8 mouse cellular contexts compared by ENCODE assay signal in genomic region chr4:133087835-133088234, GRCm38 (mm10). TPM values are rescaled to one million over a fixed set of nuclear protein-coding genes. Genes with fewer than 3 reads are reported as not detected.
DNase-seq lines count a peak whose midpoint lies in the region; ATAC-seq and TF ChIP-seq lines count a peak whose summit lies in the region.

No protein-coding gene starts in this region.

- no peaks in the 10 kb centered on the region for H3K79me2 ChIP-seq in myocyte (ENCODE audit: control insufficient read depth, insufficient read depth)

- H3K27ac ChIP-seq in hindbrain, embryonic 13.5 days, result no peak overlapping the region
- H3K27ac ChIP-seq in hindbrain, embryonic 14.5 days, result no peak overlapping the region
- H3K27ac ChIP-seq in embryonic facial prominence, embryonic 15.5 days (replicated peaks), result peak overlapping the region; percentile 87
- H3K27ac ChIP-seq in intestine, embryonic 15.5 days, result peak overlapping the region; percentile 87

- H3K4me3 ChIP-seq in hindbrain, embryonic 13.5 days, result no peak overlapping the region
- H3K4me3 ChIP-seq in hindbrain, embryonic 14.5 days (replicated peaks; ENCODE audit: low read length), result no peak overlapping the region
- H3K4me3 ChIP-seq in embryonic facial prominence, embryonic 15.5 days (replicated peaks), result no peak overlapping the region
- no peak overlapping the region for H3K4me3 ChIP-seq in intestine, embryonic 15.5 days (replicated peaks)
- H3K4me3 ChIP-seq in myocyte, result no peak overlapping the region

- DNase-seq in hindbrain, embryonic 14.5 days (ENCODE audit: low spot score), result no peak
- DNase-seq in layer of hippocampus, postnatal 25 days (ENCODE audit: extremely low spot score in 1 of 2, low spot score in 1 of 2), result no peak
- DNase-seq in layer of hippocampus, adult 8-10 months (ENCODE audit: low spot score in 2 of 2), result no peak
- no peak for DNase-seq in urinary bladder, postnatal 36 days (ENCODE audit: low spot score in 2 of 2)

- no peak overlapping the region for H3ac ChIP-seq in myocyte (ENCODE audit: control insufficient read depth, insufficient read length)

- WGBS in hindbrain, embryonic 13.5 days, result 46% methylated on average over 8 of the region's 8 CpGs
- WGBS in hindbrain, embryonic 14.5 days, result 31% methylated on average over 8 of the region's 8 CpGs
- 19% methylated on average over 8 of the region's 8 CpGs for WGBS in embryonic facial prominence, embryonic 15.5 days
- 18% methylated on average over 8 of the region's 8 CpGs for WGBS in intestine, embryonic 15.5 days

- no peak for ATAC-seq in hindbrain, embryonic 13.5 days (ENCODE audit: low FRiP score)
- no peak for ATAC-seq in hindbrain, embryonic 14.5 days (ENCODE audit: low FRiP score)
- ATAC-seq in embryonic facial prominence, embryonic 15.5 days (ENCODE audit: insufficient number of reproducible peaks, low FRiP score, low TSS enrichment, low read depth), result no peak
- ATAC-seq in intestine, embryonic 15.5 days, result no peak; the same call in 1 of the 2 replicates

- no peak overlapping the region for H3K4me2 ChIP-seq in hindbrain, embryonic 13.5 days
- no peak overlapping the region for H3K4me2 ChIP-seq in hindbrain, embryonic 14.5 days (replicated peaks)
- no peak overlapping the region; the same call in 1 of the 2 replicates for H3K4me2 ChIP-seq in embryonic facial prominence, embryonic 15.5 days (replicated peaks)
- peak overlapping the region; percentile 28 for H3K4me2 ChIP-seq in intestine, embryonic 15.5 days (replicated peaks)
- H3K4me2 ChIP-seq in myocyte (ENCODE audit: low read depth), result peak overlapping the region; percentile 9

- peak overlapping the region; percentile 29 for H3K9ac ChIP-seq in hindbrain, embryonic 13.5 days
- H3K9ac ChIP-seq in hindbrain, embryonic 14.5 days, result no peak overlapping the region
- H3K9ac ChIP-seq in embryonic facial prominence, embryonic 15.5 days, result no peak overlapping the region
- peak overlapping the region; percentile 12; the same call in 1 of the 2 replicates for H3K9ac ChIP-seq in intestine, embryonic 15.5 days

- H3K36me3 ChIP-seq in hindbrain, embryonic 13.5 days, result no peaks in the 10 kb centered on the region
- no peaks in the 10 kb centered on the region for H3K36me3 ChIP-seq in hindbrain, embryonic 14.5 days (replicated peaks; ENCODE audit: control insufficient read depth, insufficient read depth)
- H3K36me3 ChIP-seq in embryonic facial prominence, embryonic 15.5 days, result no peaks in the 10 kb centered on the region
- H3K36me3 ChIP-seq in intestine, embryonic 15.5 days, result no peaks in the 10 kb centered on the region
- H3K36me3 ChIP-seq in myocyte (ENCODE audit: control insufficient read depth, insufficient read depth), result no peaks in the 10 kb centered on the region

- H3K27me3 ChIP-seq in hindbrain, embryonic 13.5 days, result no peaks in the 10 kb centered on the region
- H3K27me3 ChIP-seq in hindbrain, embryonic 14.5 days (ENCODE audit: control insufficient read depth, insufficient read depth, low read length), result no peaks in the 10 kb centered on the region
- H3K27me3 ChIP-seq in embryonic facial prominence, embryonic 15.5 days, result no peaks in the 10 kb centered on the region
- H3K27me3 ChIP-seq in intestine, embryonic 15.5 days (replicated peaks), result no peaks in the 10 kb centered on the region
- no peaks in the 10 kb centered on the region for H3K27me3 ChIP-seq in myocyte (ENCODE audit: control insufficient read depth, insufficient read depth, insufficient read length)

- TF ChIP-seq POLR2A in myocyte (IDR thresholded peaks at IDR 0.05; ENCODE audit: insufficient read length, low read depth), result no peak

- peaks cover 77% of the 10 kb centered on the region for H3K4me1 ChIP-seq in hindbrain, embryonic 13.5 days (replicated peaks)
- H3K4me1 ChIP-seq in hindbrain, embryonic 14.5 days (replicated peaks; ENCODE audit: control insufficient read depth, insufficient read depth, low read length), result peaks cover 53% of the 10 kb centered on the region
- H3K4me1 ChIP-seq in embryonic facial prominence, embryonic 15.5 days, result peaks cover 87% of the 10 kb centered on the region
- peaks cover 80% of the 10 kb centered on the region for H3K4me1 ChIP-seq in intestine, embryonic 15.5 days (replicated peaks)

- no peaks in the 10 kb centered on the region for H3K9me3 ChIP-seq in hindbrain, embryonic 13.5 days
- H3K9me3 ChIP-seq in hindbrain, embryonic 14.5 days (ENCODE audit: control insufficient read depth, low read length), result no peaks in the 10 kb centered on the region
- no peaks in the 10 kb centered on the region for H3K9me3 ChIP-seq in embryonic facial prominence, embryonic 15.5 days (replicated peaks)
- no peaks in the 10 kb centered on the region for H3K9me3 ChIP-seq in intestine, embryonic 15.5 days

TF ChIP-seq in myocyte, 11 proteins besides CTCF, POLR2A, EP300 and RAD21:
- no peak for TF ChIP-seq SRF (IDR thresholded peaks at IDR 0.05; ENCODE audit: control insufficient read depth, insufficient read length, low read depth)
- TF ChIP-seq TCF12 (IDR thresholded peaks at IDR 0.05; ENCODE audit: insufficient read depth, poor library complexity, severe bottlenecking), result no peak
- TF ChIP-seq TCF3 (IDR thresholded peaks at IDR 0.05; ENCODE audit: insufficient read length, low read depth), result no peak
- TF ChIP-seq POLR2AphosphoS2 (IDR thresholded peaks at IDR 0.05; ENCODE audit: insufficient read length, low read depth), result peak; percentile 73
- no peak for TF ChIP-seq CEBPB (IDR thresholded peaks at IDR 0.05; ENCODE audit: insufficient read depth, poor library complexity, severe bottlenecking)
- no peak for TF ChIP-seq E2F4 (IDR thresholded peaks at IDR 0.05; ENCODE audit: insufficient read depth)
- no peak for TF ChIP-seq MYOG (IDR thresholded peaks at IDR 0.05; ENCODE audit: control insufficient read depth in 1 of 3, insufficient read depth in 1 of 3, insufficient read length in 2 of 3, low read depth in 2 of 3)
- TF ChIP-seq REST (IDR thresholded peaks at IDR 0.05; ENCODE audit: insufficient read depth, insufficient read length), result no peak
- no peak for TF ChIP-seq USF1 (IDR thresholded peaks at IDR 0.05; ENCODE audit: low read depth)
- TF ChIP-seq MAX (IDR thresholded peaks at IDR 0.05; ENCODE audit: low read depth), result no peak
- TF ChIP-seq MYOD1 (IDR thresholded peaks at IDR 0.05; ENCODE audit: control insufficient read depth in 1 of 3, insufficient read length in 2 of 3, low read depth in 2 of 3), result peak in 1 of 3 experiments; percentile 20

RNA-seq across cellular contexts. Expression of gene Wasf2, which starts 42.5 kb away (rescaled TPM):
- 33.3 and 35.4 TPM in 2 replicates for polyA plus RNA-seq in hindbrain, embryonic 13.5 days (2015; fragmentation: Nextera tagmentation; extraction: Ambion mirVana)
- 21.0 and 23.9 TPM in 2 replicates for polyA plus RNA-seq in hindbrain, embryonic 14.5 days (2014; fragmentation: Nextera tagmentation; extraction: Ambion mirVana)
- 116 and 118 TPM in 2 replicates for polyA plus RNA-seq in embryonic facial prominence, embryonic 15.5 days (2015; fragmentation: Nextera tagmentation; extraction: Ambion mirVana)
- polyA plus RNA-seq in intestine, embryonic 15.5 days (2015; fragmentation: Nextera tagmentation; extraction: Ambion mirVana), result 92.5 and 115 TPM in 2 replicates
- polyA plus RNA-seq in myocyte (2012; fragmentation: generic; extraction: Trizol), result 62.0 TPM
- 10 to 100 TPM; 28.9 to 32.8 TPM for total RNA-seq in layer of hippocampus, postnatal 25 days (2021)
- 10 to 100 TPM; 35.7 to 48.2 (median 46.7) TPM for total RNA-seq in layer of hippocampus, adult 8-10 months (2022)

Comparison
In these comparisons a context has a peak if more than half of its experiments do, and no peak if none do; other contexts are left out.
1. H3K9ac ChIP-seq: peak in hindbrain, embryonic 13.5 days (single experiment) and intestine, embryonic 15.5 days (single experiment); none in hindbrain, embryonic 14.5 days (single experiment) and embryonic facial prominence, embryonic 15.5 days (single experiment).
2. H3K27ac ChIP-seq: peak in embryonic facial prominence, embryonic 15.5 days (single experiment) and intestine, embryonic 15.5 days (single experiment); none in hindbrain, embryonic 13.5 days (single experiment) and hindbrain, embryonic 14.5 days (single experiment).
3. H3K4me2 ChIP-seq: peak in intestine, embryonic 15.5 days (single experiment) and myocyte (single experiment); none in hindbrain, embryonic 13.5 days (single experiment), hindbrain, embryonic 14.5 days (single experiment) and embryonic facial prominence, embryonic 15.5 days (single experiment).